Mouse (Mus musculus): ENCODE results near the gene Olfr285. TPM values are rescaled to one million over a fixed set of nuclear protein-coding genes. Genes with fewer than 3 reads are reported as not detected.

The Olfr285 gene
- total RNA-seq (2023; ENCODE audit: inconsistent age) = not detected in 4 replicates

DNA sequence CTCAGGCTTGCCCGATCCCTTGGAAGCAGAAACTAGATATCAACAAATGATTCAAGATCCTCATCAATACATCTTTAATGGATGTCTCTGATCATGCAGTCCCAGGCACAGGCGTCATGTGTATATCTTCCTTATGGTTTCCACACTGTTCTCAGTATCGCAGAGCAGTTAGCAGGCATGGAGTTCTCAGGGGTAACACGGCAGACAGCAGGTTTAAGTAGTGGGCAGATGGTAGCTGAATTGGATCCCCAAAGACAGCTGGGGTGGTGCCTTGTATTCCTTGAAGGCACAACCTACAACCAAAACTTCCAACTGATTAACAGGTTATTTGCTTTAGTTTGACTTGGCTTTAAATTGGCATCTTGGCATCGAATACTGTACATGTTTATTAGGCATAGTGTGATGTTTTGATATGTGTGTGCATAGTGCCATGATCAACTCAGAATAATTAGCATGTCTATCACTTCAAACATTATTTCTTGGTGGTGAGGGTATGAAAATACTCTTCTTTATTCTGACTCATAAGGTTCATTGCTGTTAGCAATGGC lies at the start of gene Olfr285:
Gene Olfr285 (minus strand): TSS at position 177 of the 548 bp plus-strand sequence.

DNA sequence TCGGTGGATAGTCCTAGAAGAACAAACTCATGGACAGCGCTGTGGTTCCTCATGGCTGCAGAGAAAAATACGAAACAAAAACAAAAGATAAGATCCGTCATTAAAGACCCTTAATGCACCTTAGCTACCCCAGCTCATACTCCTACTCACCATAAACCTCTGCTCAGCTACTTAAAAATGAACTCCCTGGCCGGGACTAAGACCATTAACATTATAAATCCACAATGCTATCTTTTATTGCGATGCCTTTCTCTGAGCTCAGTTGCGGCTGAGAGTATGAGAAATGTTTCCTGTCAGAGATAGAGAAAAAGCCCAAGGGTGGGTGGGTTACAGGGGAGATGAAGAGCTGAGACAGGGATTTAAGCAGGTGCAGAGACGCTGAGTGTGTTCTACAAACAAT lies 23.7 kb upstream of the Olfr285 start, which contains the start of gene Olfr284:
Gene Olfr284 (minus strand): TSS at position 101 of the 400 bp plus-strand sequence.

DNA sequence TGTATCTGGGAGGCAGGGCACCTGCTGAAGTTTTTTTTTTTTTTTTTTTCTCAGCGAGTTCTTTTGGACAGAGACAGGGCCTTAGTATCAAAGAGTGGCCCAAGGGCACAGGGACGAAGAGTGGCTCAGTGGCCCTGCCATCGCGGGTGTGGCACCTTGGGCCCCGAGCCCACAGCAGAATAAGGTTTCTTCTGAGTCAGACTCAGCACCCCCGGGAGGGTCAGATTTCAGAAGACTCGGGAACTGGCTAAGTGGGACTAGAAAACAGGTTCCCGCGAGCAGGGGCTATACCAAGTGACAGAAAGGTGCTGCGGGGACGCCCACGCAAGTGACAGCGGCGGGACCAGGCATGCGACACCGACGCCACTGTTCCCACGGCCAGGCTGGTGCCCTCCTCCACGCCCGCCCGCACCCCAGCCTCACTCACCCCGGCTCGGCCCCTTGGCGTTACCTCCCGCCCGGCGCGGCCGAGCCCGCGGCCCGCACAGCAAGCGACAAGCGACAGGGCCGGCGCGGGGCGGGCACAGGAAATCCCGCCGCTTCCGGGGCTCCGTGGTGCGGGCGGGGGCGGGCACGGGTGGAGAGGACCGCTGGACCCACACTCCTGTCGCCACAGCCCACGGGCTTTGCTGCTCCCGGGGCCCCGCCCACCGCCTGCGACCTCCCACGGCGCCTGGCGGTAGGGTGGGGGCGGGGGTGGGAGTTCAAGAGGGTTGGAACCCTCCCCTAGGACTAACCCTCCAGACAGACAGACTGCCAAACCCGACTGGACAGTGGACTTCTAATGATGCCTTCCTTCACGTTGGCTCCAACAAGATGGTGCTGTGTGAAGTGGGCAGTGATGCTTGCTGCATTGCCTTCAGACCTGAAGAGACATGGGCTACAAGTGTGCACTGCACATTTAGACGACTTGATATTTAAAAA lies 21.3 kb downstream of the Olfr285 start, which contains the start of gene Zfp641:
Gene Zfp641 (minus strand): TSS at position 534 of the 924 bp plus-strand sequence.

Other genes starting within 250 kb of the Olfr285 start
- gene Pfkm, start 224.8 kb downstream of the Olfr285 start, total RNA-seq (2023; ENCODE audit: inconsistent age) = 4.6 to 8.1 TPM (median 5.5 TPM) in 4 replicates
- gene Senp1, start 223.6 kb downstream of the Olfr285 start, total RNA-seq (2023; ENCODE audit: inconsistent age) = 60.4 to 67.2 TPM (median 62.3 TPM) in 4 replicates
- 15.8 to 21.0 TPM (median 18.6 TPM) in 4 replicates for gene Asb8, start 151.7 kb downstream of the Olfr285 start, total RNA-seq (2023; ENCODE audit: inconsistent age)
- not detected in 4 replicates for gene Ccdc184, start 150.2 kb downstream of the Olfr285 start, total RNA-seq (2023; ENCODE audit: inconsistent age)
- gene Olfr288, start 121.8 kb downstream of the Olfr285 start, total RNA-seq (2023; ENCODE audit: inconsistent age) = not detected in 4 replicates
- not detected in 4 replicates for gene Gm44579, start 96.4 kb downstream of the Olfr285 start, total RNA-seq (2023; ENCODE audit: inconsistent age)
- not detected in 4 replicates for gene Olfr287, start 96.3 kb downstream of the Olfr285 start, total RNA-seq (2023; ENCODE audit: inconsistent age)
- gene Olfr286, start 82.9 kb downstream of the Olfr285 start, total RNA-seq (2023; ENCODE audit: inconsistent age) = not detected in 4 replicates
- not detected in 4 replicates for gene H1fnt, start 60.1 kb downstream of the Olfr285 start, total RNA-seq (2023; ENCODE audit: inconsistent age)
- not detected in 4 replicates for gene Zfp641, start 21.2 kb downstream of the Olfr285 start, total RNA-seq (2023; ENCODE audit: inconsistent age)
- gene Olfr284, start 23.6 kb upstream of the Olfr285 start, total RNA-seq (2023; ENCODE audit: inconsistent age) = not detected in 4 replicates
- gene Olfr283, start 63.6 kb upstream of the Olfr285 start, total RNA-seq (2023; ENCODE audit: inconsistent age) = not detected in 4 replicates
- not detected in 4 replicates for gene Olfr282, start 113.9 kb upstream of the Olfr285 start, total RNA-seq (2023; ENCODE audit: inconsistent age)
- gene Olfr281, start 135.2 kb upstream of the Olfr285 start, total RNA-seq (2023; ENCODE audit: inconsistent age) = not detected in 4 replicates
- gene OR5BS1P, start 152.5 kb upstream of the Olfr285 start, total RNA-seq (2023; ENCODE audit: inconsistent age) = not detected in 4 replicates
- 0.93 TPM in 1 of 4 replicates, not detected in the others for gene Lalba, start 165.4 kb upstream of the Olfr285 start, total RNA-seq (2023; ENCODE audit: inconsistent age)
- gene Olfr279, start 175.0 kb upstream of the Olfr285 start, total RNA-seq (2023; ENCODE audit: inconsistent age) = not detected in 4 replicates
- gene Kansl2, start 216.9 kb upstream of the Olfr285 start, total RNA-seq (2023; ENCODE audit: inconsistent age) = 70.2 to 77.7 TPM (median 72.9 TPM) in 4 replicates

Measured in B cell, adult (primary cell).